Mouse (Mus musculus): Measurements from ENCODE around the gene Tmc3.

- no peak for TF ChIP-seq TBP (IDR thresholded peaks at IDR 0.05; ENCODE audit: low read depth, low read length)
- peak; percentile 45 to 71 (median 54); a peak in 5 of 6 replicates for TF ChIP-seq CTCF (IDR thresholded peaks at IDR 0.05 in 2 of 3, conservative IDR thresholded peaks at IDR 0.05 in 1 of 3; ENCODE audit: control insufficient read depth in 1 of 3, insufficient read depth in 1 of 3, low read depth in 2 of 3, low read length in 3 of 3, poor library complexity in 1 of 3, severe bottlenecking in 1 of 3)
- TF ChIP-seq POLR2A (IDR thresholded peaks at IDR 0.05; ENCODE audit: control insufficient read depth in 1 of 2, insufficient read depth in 1 of 2, low read depth in 1 of 2, low read length in 2 of 2, poor library complexity in 1 of 2) = no peak
- no peak for TF ChIP-seq MAZ (IDR thresholded peaks at IDR 0.05; ENCODE audit: low read depth, low read length)
- TF ChIP-seq USF2 (IDR thresholded peaks at IDR 0.05; ENCODE audit: borderline replicate concordance in 1 of 2, insufficient read depth in 1 of 2, low read depth in 1 of 2, low read length in 2 of 2) = no peak
- no peak for TF ChIP-seq HCFC1 (IDR thresholded peaks at IDR 0.05; ENCODE audit: low read depth, low read length)
- TF ChIP-seq TAL1 (IDR thresholded peaks at IDR 0.05; ENCODE audit: low read length) = no peak
- TF ChIP-seq GATA1 (IDR thresholded peaks at IDR 0.05; ENCODE audit: low read depth, low read length) = no peak
- no peak for TF ChIP-seq POLR2AphosphoS2 (IDR thresholded peaks at IDR 0.05; ENCODE audit: low read length)
- peak; percentile 52 for TF ChIP-seq SMC3 (IDR thresholded peaks at IDR 0.05; ENCODE audit: low read depth, low read length)
- no peak for TF ChIP-seq USF1 (IDR thresholded peaks at IDR 0.05; ENCODE audit: low read depth, low read length)
- no peak for TF ChIP-seq ZKSCAN1 (IDR thresholded peaks at IDR 0.05; ENCODE audit: low read depth, low read length)
- TF ChIP-seq KAT2A (conservative IDR thresholded peaks at IDR 0.05; ENCODE audit: low read depth, low read length) = no peak
- TF ChIP-seq ZMIZ1 (IDR thresholded peaks at IDR 0.05; ENCODE audit: low read depth, low read length) = no peak
Observed at GRCm38 (mm10) chr7:83599913-83600286, 15.2 kb downstream of the Tmc3 start.

Data from MEL (cell line).